Mouse (Mus musculus): ENCODE measurements around the gene Slc29a4. TPM values are rescaled to one million over a fixed set of nuclear protein-coding genes. Genes with fewer than 3 reads are reported as not detected.

The Slc29a4 gene
- polyA plus RNA-seq, 1 experiment = 0.75 TPM

DNA sequence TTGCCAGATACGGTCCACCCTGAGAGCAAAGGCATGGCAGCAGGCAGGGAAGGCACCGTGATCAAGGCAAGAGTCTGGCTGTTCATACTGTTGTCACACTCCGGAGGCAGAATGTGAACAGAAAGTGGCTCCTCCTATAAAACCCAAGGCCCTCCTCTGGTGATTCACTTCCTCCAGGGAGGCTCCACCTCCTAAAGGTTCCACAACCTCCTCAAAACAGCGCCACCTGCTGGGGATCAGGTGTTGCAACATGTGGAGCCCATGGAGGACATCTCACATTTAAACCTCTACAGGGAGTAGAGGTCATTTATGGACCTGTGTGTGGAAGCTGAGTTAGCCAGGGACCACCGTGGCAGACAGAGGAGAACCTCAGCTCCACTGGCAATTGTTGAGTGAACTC lies 20.1 kb downstream of the Slc29a4 start:
- Histone ChIP-seq H3K27ac (replicated peaks; ENCODE audit: low read depth, low read length) (no peak overlapping the region), H3K4me1 (ENCODE audit: control insufficient read depth, insufficient read depth, insufficient read length, low read length) (no peaks in the 10 kb centered on the region), H3K4me3 (ENCODE audit: insufficient read depth, low read depth, low read length) (no peak overlapping the region)

DNA sequence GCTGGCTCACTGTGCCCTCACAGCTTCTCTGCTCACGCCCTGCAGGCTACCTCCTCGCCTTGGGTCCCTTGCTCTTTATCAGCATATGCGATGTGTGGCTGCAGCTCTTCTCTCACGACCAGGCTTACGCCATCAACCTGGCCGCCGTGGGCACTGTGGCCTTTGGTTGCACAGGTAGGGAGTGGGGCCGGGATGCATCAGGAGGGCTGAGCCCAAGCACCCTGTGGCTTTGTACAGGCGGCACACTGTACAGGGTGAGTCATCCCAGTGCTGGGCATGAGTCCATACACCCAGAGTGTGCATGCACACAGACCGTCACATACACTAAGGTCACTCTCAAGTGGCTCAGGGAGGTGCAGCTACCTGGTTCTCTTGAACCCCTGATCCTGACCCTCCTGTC lies 21.7 kb downstream of the Slc29a4 start:
- Histone ChIP-seq H3K27ac (replicated peaks; ENCODE audit: low read depth, low read length) (no peak overlapping the region), H3K4me1 (ENCODE audit: control insufficient read depth, insufficient read depth, insufficient read length, low read length) (no peaks in the 10 kb centered on the region), H3K4me3 (ENCODE audit: insufficient read depth, low read depth, low read length) (no peak overlapping the region)

DNA sequence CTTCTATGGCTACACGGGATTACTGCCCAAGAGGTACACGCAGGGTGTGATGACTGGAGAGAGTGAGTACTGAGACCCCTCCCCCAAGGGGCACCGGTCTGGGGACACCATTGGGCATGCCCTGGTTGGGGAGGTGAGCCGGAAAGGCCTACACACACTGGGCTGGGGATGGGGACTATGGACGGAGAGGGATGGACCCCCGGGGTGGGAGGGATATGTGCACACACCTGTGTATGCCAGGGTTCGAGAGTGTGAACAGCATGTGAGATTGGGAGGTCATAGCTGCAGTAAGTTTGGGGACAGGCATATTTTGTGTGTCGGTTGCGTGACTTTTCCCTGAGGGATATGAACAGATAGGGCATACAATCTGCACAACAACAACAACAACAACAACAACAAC lies 22.7 kb downstream of the Slc29a4 start:
- Histone ChIP-seq H3K4me3 (ENCODE audit: insufficient read depth, low read depth, low read length) (no peak overlapping the region), H3K27ac (replicated peaks; ENCODE audit: low read depth, low read length) (no peak overlapping the region), H3K4me1 (ENCODE audit: control insufficient read depth, insufficient read depth, insufficient read length, low read length) (no peaks in the 10 kb centered on the region)

DNA sequence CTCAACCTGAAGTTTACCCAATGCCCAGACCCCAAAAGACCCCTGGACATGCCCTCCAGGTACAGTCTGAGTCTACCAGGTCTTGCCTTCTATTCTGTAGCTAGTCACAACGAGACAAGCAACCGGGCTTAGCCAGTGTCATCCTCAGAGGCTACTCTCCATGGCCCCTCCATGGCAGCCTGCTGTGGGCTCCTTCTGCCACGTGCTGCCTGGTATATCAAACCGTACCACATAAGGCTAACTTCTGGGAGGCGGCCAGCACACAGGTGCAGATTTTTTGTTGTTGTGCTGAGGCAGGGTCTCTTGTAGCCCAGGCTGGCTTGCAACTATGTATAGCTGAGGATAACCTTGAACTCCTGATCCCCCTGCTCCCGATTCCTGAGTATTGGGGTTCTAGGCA lies 23.7 kb downstream of the Slc29a4 start:
- Histone ChIP-seq H3K27ac (replicated peaks; ENCODE audit: low read depth, low read length) (no peak overlapping the region), H3K4me1 (ENCODE audit: control insufficient read depth, insufficient read depth, insufficient read length, low read length) (no peaks in the 10 kb centered on the region), H3K4me3 (ENCODE audit: insufficient read depth, low read depth, low read length) (no peak overlapping the region)

DNA sequence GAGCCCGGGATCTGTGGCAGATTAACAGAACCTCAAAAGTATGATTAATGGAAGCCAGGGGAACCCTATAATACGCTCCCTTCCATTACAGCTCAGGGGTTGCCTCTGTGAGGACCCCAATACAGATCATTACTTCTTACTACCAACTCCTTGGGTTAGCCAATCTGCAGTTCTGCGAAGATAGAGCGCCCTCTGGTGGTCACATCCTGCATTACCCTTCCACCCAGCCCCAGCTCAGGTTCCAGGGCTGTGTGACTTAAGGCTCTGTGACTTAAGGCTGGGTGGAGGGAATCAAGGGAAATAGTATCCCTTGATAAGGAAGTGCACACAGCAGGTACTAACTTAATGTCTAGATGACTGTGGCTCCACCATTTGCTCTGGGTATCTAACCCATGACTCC lies 25.7 kb downstream of the Slc29a4 start:
- Histone ChIP-seq H3K27ac (replicated peaks; ENCODE audit: low read depth, low read length) (no peak overlapping the region), H3K4me1 (ENCODE audit: control insufficient read depth, insufficient read depth, insufficient read length, low read length) (no peaks in the 10 kb centered on the region), H3K4me3 (ENCODE audit: insufficient read depth, low read depth, low read length) (no peak overlapping the region)

DNA sequence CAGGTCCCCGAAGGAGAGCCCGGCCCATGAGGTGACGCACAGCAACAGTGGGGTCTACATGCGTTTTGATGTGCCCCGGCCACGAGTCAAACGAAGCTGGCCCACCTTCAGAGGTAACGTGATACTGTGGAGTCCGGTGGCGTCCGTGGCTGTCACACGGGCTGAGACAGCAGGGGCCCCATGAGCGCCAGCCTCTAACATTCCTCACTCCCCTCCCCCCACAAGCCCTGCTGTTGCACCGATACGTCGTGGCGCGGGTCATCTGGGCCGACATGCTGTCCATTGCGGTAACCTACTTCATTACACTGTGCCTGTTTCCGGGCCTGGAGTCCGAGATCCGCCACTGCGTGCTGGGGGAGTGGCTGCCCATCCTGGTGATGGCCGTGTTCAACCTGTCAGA lies 26.2 kb downstream of the Slc29a4 start:
- H3K4me1 ChIP-seq (ENCODE audit: control insufficient read depth, insufficient read depth, insufficient read length, low read length) = no peaks in the 10 kb centered on the region
- H3K4me3 ChIP-seq (ENCODE audit: insufficient read depth, low read depth, low read length) = no peak overlapping the region
- H3K27ac ChIP-seq (replicated peaks; ENCODE audit: low read depth, low read length) = no peak overlapping the region

- H3K27ac ChIP-seq (replicated peaks; ENCODE audit: low read depth, low read length) = no peak overlapping the region
Observed at GRCm38 (mm10) chr5:142719897-142720296, 27.6 kb downstream of the Slc29a4 start.

DNA sequence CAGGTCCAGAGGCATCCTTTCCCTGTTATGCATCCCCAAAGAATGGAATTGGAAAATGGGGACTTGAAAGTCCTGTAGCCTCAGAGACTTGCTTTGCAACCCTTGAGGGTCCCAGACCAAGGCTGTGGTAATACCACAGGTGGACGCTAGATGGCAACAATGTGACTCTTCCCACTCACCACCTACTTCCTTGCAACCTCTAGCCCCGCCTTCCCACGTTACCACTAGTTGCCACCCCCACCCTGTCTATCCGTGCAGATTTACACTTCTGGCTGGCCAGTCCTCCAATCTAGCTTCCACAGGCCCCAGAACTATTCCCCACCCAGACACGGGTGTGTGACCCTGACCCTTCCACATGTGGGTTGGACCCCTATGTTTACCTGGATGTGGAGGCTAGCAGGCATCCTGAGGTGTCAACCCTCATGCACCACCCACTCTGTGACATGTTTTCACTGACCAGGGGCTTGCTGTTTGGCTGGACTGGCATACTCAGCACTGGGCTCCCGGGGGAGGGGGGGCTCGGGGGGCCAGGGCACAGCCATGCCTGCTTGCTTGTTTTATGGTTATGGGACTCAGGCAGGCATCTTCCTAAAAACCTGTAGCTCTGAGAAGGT lies 31.3 kb downstream of the Slc29a4 start:
- Histone ChIP-seq H3K27ac (replicated peaks; ENCODE audit: low read depth, low read length) (no peak overlapping the region), H3K4me1 (ENCODE audit: control insufficient read depth, insufficient read depth, insufficient read length, low read length) (no peaks in the 10 kb centered on the region), H3K4me3 (ENCODE audit: insufficient read depth, low read depth, low read length) (no peak overlapping the region)

More at GRCm38 (mm10) chr5:142719897-142720296, 27.6 kb downstream of the Slc29a4 start:
- H3K4me1 ChIP-seq (ENCODE audit: control insufficient read depth, insufficient read depth, insufficient read length, low read length) = no peaks in the 10 kb centered on the region
- H3K4me3 ChIP-seq (ENCODE audit: insufficient read depth, low read depth, low read length) = no peak overlapping the region

GRCm38 (mm10) chr5:142724265-142724664 lies 32.0 kb downstream of the Slc29a4 start:
- no peaks in the 10 kb centered on the region for H3K4me1 ChIP-seq (ENCODE audit: control insufficient read depth, insufficient read depth, insufficient read length, low read length)
- no peak overlapping the region for H3K27ac ChIP-seq (replicated peaks; ENCODE audit: low read depth, low read length)
- H3K4me3 ChIP-seq (ENCODE audit: insufficient read depth, low read depth, low read length) = no peak overlapping the region

DNA sequence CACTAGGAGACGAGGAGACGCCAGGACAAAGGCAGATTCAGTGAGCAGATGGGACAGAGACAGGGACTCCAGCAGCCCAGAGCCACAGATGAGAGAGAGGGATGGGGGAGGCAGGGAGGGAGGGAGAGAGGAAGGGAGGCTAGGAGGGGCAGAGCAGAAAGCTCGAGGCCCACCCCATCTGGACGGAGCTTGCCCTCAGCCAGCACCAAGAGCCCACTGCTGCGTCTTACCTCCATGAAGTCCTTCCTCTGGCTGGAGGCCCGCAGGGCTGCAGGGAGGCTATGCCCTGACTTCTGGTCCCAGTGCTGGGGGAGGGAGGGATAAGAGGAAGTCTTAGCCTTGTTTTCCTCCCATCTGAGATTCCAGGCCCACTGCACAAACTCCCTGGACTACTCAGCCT lies 34.4 kb downstream of the Slc29a4 start:
- H3K4me3 ChIP-seq (ENCODE audit: insufficient read depth, low read depth, low read length) = no peak overlapping the region

DNA sequence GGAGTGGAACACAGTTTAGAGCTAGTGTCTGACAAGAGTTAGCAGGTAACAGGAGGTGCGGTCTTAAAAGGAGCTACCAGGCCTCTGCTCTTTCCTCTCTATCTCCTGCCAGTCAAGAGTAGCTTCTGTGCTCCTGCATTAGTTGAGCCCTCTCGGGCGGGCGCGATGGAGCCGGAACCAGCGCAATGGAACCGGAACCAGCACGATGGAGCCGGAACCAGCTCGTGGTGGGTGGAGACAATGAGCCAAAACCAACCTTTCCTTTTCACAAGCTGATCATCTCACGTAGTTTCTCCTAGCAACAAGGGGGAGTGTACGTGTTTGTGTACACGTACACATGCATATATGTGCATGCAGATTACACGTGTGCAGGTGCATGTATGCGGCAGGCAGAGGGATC lies 36.0 kb downstream of the Slc29a4 start:
- H3K27ac ChIP-seq (replicated peaks; ENCODE audit: low read depth, low read length) = no peak overlapping the region
- no peaks in the 10 kb centered on the region for H3K4me1 ChIP-seq (ENCODE audit: control insufficient read depth, insufficient read depth, insufficient read length, low read length)
- no peak overlapping the region for H3K4me3 ChIP-seq (ENCODE audit: insufficient read depth, low read depth, low read length)

More for the DNA sequence above, 34.4 kb downstream of the Slc29a4 start:
- Histone ChIP-seq H3K4me1 (ENCODE audit: control insufficient read depth, insufficient read depth, insufficient read length, low read length) (no peaks in the 10 kb centered on the region), H3K27ac (replicated peaks; ENCODE audit: low read depth, low read length) (no peak overlapping the region)

DNA sequence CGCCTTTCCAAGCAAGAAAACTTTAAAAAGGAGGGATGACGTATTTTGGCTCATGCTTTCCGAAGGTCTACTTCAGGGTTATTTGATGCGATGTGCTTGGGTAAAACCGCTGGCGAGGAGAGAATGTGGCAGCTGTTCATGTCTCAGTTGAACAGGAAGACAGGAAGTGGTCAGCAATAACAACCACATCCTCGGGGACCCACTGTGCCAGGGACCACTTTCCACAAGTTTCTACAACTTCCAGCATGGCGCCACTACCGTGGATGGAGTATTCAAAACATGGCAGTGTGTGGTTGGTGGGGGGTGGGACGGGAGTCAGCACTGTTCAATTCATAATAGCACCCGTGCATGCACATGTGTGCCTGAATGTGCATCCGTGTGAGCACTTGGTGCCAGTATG lies 38.0 kb downstream of the Slc29a4 start:
- no peak overlapping the region for H3K4me3 ChIP-seq (ENCODE audit: insufficient read depth, low read depth, low read length)
- H3K27ac ChIP-seq (replicated peaks; ENCODE audit: low read depth, low read length) = no peak overlapping the region

DNA sequence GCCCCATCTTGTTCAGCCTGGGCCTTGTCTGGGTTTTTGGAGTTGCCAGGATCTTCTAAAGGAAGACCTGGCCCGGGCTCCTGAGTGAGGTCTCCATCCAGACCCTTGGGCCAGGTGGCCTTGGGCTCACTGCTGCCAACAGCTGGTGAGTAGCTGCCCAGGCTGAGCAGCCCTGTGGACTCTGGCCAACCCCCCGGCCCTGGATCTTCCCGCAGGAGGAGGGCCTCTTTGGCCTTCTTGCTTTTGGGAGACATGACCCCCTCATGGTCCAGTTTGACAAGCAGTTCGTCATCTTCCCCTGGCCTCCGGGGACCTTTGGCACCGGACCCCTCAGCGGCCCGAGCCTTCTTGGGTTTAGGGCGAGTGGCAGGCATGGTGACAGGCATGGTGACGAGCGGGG lies 39.6 kb downstream of the Slc29a4 start:
- Histone ChIP-seq H3K4me1 (ENCODE audit: control insufficient read depth, insufficient read depth, insufficient read length, low read length) (no peaks in the 10 kb centered on the region), H3K27ac (replicated peaks; ENCODE audit: low read depth, low read length) (no peak overlapping the region), H3K4me3 (ENCODE audit: insufficient read depth, low read depth, low read length) (no peak overlapping the region)

More for the DNA sequence above, 38.0 kb downstream of the Slc29a4 start:
- H3K4me1 ChIP-seq (ENCODE audit: control insufficient read depth, insufficient read depth, insufficient read length, low read length) = no peaks in the 10 kb centered on the region

GRCm38 (mm10) chr5:142739941-142740340 lies 47.6 kb downstream of the Slc29a4 start:
- no peak overlapping the region for H3K27ac ChIP-seq (replicated peaks; ENCODE audit: low read depth, low read length)
- H3K4me3 ChIP-seq (ENCODE audit: insufficient read depth, low read depth, low read length) = no peak overlapping the region
- H3K4me1 ChIP-seq (ENCODE audit: control insufficient read depth, insufficient read depth, insufficient read length, low read length) = no peaks in the 10 kb centered on the region

- Histone ChIP-seq H3K4me1 (ENCODE audit: control insufficient read depth, insufficient read depth, insufficient read length, low read length) (no peaks in the 10 kb centered on the region), H3K27ac (replicated peaks; ENCODE audit: low read depth, low read length) (0 out of 2 replicates have a peak overlapping the region, but pooled peaks have one; percentile 48), H3K4me3 (ENCODE audit: insufficient read depth, low read depth, low read length) (no peak overlapping the region)
Observed at GRCm38 (mm10) chr5:142747026-142747629, 54.8 kb downstream of the Slc29a4 start.

DNA sequence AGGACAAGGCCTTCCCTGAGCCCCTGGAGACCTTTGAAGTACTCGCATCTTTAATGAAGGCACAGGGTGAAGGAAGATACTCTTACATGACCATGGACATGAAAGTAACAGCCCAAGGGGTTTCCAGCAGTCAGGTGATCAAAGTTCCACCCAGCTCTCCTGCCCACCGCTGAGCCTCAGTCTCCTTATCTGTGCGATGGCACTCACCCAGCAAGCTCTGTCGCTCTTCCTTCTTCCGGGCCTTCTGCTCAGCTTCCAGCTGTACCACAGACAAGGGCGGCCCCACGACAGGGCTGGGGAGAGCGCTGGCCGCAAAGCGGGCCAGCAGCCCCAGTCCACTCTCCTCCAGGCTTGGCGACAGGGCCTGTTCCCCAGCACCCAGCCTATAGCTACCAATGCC lies 57.9 kb downstream of the Slc29a4 start:
- no peak overlapping the region for H3K4me3 ChIP-seq (ENCODE audit: insufficient read depth, low read depth, low read length)
- no peak overlapping the region for H3K27ac ChIP-seq (replicated peaks; ENCODE audit: low read depth, low read length)
- H3K4me1 ChIP-seq (ENCODE audit: control insufficient read depth, insufficient read depth, insufficient read length, low read length) = no peaks in the 10 kb centered on the region

Measured in brown adipose tissue, adult 24 weeks (tissue).